Mouse (Mus musculus) liver, embryonic 16.5 days (tissue): Measurements from ENCODE around the gene Tedc1. TPM values are rescaled to one million over a fixed set of nuclear protein-coding genes. Genes with fewer than 3 reads are reported as not detected.

Source experiments
- ATAC-seq: fragments of 200-750 bp; cut with Nextera tagmentation; 2 replicates; pipeline ENCODE4 v1.8.0; 2017; ENCODE audit warnings: low read depth, mild to moderate bottlenecking, moderate number of reproducible peaks, moderate library complexity
- H3K27ac ChIP-seq: fragments of 300-500 bp; sonication (generic); 2 replicates; pipeline ENCODE4 v1.5.1; 2014; ENCODE audit warnings: mild to moderate bottlenecking, low read length
- H3K27me3 ChIP-seq: fragments of 300-500 bp; sonication (generic); 2 replicates; pipeline ENCODE4 v1.6.1; 2014; ENCODE audit warnings: low read depth, low read length, mixed read lengths; ENCODE audit not compliant: control insufficient read depth, insufficient read depth
- H3K36me3 ChIP-seq: fragments of 300-500 bp; sonication (generic); 2 replicates; pipeline ENCODE4 v1.6.1; 2014; ENCODE audit warnings: mild to moderate bottlenecking; ENCODE audit not compliant: control insufficient read depth, insufficient read depth
- H3K4me1 ChIP-seq: fragments of 300-500 bp; sonication (generic); 2 replicates; pipeline ENCODE4 v1.6.1; 2014; ENCODE audit warnings: low read depth, low read length, mixed read lengths; ENCODE audit not compliant: control insufficient read depth
- H3K4me2 ChIP-seq: fragments of 300-500 bp; sonication (generic); 2 replicates; pipeline ENCODE4 v1.6.1; 2014; ENCODE audit warnings: low read depth, low read length, mixed read lengths
- H3K4me3 ChIP-seq: fragments of 300-500 bp; sonication (generic); 2 replicates; pipeline ENCODE4 v1.5.1; 2014; ENCODE audit warnings: low read depth, mild to moderate bottlenecking, low read length
- H3K9ac ChIP-seq: fragments of 300-500 bp; sonication (generic); 2 replicates; pipeline ENCODE4 v1.6.1; 2014; ENCODE audit warnings: low read depth, low read length
- H3K9me3 ChIP-seq: fragments of 300-500 bp; sonication (generic); replicated peaks from 2 replicates; pipeline ENCODE4 v1.6.1; 2016; ENCODE audit warnings: low read length; ENCODE audit not compliant: control insufficient read depth
- WGBS: fragments of 180-500 bp; shearing (Covaris S2); extraction: QIAGEN DNeasy Blood & Tissue Kit; methylation state at CpG from one replicate; pipeline ENCODE4 v1.1.7; 2014; ENCODE audit not compliant: insufficient replicate concordance; 5-methylcytosine and 5-hydroxymethylcytosine counted together
- polyA plus RNA-seq: library from polyadenylated mRNA; unstranded; fragments of >200 nt; fragmentation: Nextera tagmentation; extraction: Ambion mirVana; gene quantifications from 2 replicates; pipeline ENCODE4 v1.2.1, GENCODE M21; 2015

The Tedc1 gene
- polyA plus RNA-seq, 1 experiment from 2014 or later = 9.1 TPM

DNA sequence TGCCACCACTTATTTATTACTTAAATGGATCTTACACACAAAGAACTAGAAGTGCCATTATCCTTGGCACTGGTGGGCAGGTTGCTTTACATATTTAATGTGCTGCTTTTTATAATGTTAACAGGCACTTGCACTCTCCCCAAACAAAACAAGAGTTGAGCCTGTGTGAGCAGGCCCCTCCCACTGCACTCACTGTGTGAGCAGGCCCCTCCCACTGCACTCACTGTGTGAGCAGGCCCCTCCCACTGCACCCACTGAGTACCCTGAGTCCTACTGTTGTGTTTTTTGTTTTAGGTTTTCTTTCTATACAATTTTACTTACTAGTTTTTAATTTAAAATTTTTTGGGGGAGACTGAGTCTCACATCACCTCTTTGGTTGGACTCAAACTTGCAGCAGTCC lies 45.8 kb downstream of the Tedc1 start:
- Histone ChIP-seq H3K36me3 (no peaks in the 10 kb centered on the region), H3K4me1 (no peaks in the 10 kb centered on the region), H3K4me2 (no peak overlapping the region), H3K27ac (no peak overlapping the region), H3K9ac (no peak overlapping the region), H3K4me3 (no peak overlapping the region), H3K27me3 (no peaks in the 10 kb centered on the region), H3K9me3 (no peaks in the 10 kb centered on the region)
- ATAC-seq = no peak

DNA sequence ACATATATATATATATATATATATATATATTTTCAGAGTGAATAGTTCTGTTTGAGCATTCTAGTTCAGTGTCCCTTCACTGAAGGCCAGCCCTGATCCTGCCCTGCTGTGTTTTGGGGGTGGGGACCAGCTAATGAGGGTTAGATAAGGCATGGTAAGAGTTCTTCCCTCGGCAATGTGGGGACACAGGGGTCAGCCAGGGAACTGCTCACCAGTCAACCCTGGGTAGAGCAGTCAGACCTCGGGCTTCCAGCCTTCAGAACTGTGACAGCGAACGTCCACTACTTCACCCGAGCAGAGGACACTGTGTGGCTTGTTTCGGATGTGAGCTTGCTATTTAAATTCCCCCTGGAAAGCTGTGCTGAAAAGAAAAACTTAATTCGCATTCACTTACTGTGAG lies 47.3 kb downstream of the Tedc1 start:
- no peak overlapping the region for H3K9ac ChIP-seq
- no peaks in the 10 kb centered on the region for H3K9me3 ChIP-seq
- WGBS = 62% methylated on average over 7 of the region's 7 CpGs
- H3K36me3 ChIP-seq = no peaks in the 10 kb centered on the region
- H3K27me3 ChIP-seq = no peaks in the 10 kb centered on the region
- no peak overlapping the region for H3K27ac ChIP-seq
- H3K4me1 ChIP-seq = no peaks in the 10 kb centered on the region
- ATAC-seq = no peak
- no peak overlapping the region for H3K4me3 ChIP-seq
- no peak overlapping the region for H3K4me2 ChIP-seq

DNA sequence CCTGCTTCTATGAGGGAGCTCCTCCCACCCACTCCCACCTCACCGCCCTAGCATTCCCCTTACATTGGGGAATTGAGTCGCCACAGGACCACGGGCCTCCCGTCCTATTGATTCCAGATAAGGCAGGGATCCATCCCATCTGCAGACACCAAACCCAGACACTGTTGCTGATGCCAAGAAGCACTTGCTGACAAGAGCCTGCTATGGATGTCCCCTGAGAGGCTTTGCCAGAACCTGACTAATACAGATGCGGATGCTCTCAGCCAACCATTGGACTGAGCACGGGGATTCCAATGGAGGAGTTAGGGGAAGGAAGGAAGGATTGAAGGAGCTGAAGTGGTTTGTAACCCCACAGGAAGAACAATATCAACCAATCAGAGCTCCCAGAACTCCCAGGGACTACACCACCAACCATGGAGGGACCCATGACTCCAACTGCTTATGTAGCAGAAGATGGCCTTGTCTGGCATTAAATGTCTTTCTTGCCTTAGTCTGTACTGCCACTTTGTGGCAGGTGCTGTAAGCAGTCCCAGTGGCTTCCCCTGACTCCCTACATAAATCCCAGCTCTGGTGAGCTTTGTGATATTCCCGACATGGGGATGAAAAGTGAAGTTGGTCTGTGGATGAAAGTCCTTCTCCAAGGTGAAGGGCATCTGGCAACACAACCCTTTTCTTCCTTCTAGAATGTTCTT lies 49.2 kb downstream of the Tedc1 start:
- WGBS = 67% methylated on average over 7 of the region's 7 CpGs
- ATAC-seq = no peak

DNA sequence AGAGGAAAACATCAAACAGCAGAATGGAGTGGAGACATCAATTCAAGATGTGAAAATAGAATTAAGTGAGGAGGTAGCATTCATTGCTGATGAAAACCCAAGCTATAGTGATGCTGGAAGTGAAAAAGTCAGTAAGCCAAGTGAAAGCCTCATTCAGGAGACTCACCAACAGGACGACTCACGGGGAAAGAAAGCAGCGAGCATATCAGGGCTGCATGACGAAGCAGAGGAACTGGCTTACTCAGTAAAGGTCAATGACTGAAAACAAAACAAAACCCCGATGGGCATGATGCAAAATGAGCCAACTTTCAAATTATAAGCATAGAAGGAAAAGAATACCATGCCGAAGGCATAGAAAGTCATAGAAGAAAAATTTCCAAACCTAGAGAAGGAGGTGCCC lies 51.5 kb downstream of the Tedc1 start:
- no peak overlapping the region for H3K9ac ChIP-seq
- no peak for ATAC-seq
- H3K4me2 ChIP-seq = no peak overlapping the region
- no peaks in the 10 kb centered on the region for H3K27me3 ChIP-seq
- no peak overlapping the region for H3K27ac ChIP-seq
- H3K4me3 ChIP-seq = no peak overlapping the region
- H3K9me3 ChIP-seq = no peaks in the 10 kb centered on the region
- no peaks in the 10 kb centered on the region for H3K4me1 ChIP-seq
- H3K36me3 ChIP-seq = no peaks in the 10 kb centered on the region
- WGBS = 53% methylated on average over 6 of the region's 6 CpGs

More for the DNA sequence above, 49.2 kb downstream of the Tedc1 start:
- Histone ChIP-seq H3K4me1 (no peaks in the 10 kb centered on the region), H3K36me3 (no peaks in the 10 kb centered on the region), H3K4me3 (no peak overlapping the region), H3K27ac (no peak overlapping the region), H3K27me3 (no peaks in the 10 kb centered on the region), H3K9ac (no peak overlapping the region), H3K4me2 (no peak overlapping the region), H3K9me3 (no peaks in the 10 kb centered on the region)

DNA sequence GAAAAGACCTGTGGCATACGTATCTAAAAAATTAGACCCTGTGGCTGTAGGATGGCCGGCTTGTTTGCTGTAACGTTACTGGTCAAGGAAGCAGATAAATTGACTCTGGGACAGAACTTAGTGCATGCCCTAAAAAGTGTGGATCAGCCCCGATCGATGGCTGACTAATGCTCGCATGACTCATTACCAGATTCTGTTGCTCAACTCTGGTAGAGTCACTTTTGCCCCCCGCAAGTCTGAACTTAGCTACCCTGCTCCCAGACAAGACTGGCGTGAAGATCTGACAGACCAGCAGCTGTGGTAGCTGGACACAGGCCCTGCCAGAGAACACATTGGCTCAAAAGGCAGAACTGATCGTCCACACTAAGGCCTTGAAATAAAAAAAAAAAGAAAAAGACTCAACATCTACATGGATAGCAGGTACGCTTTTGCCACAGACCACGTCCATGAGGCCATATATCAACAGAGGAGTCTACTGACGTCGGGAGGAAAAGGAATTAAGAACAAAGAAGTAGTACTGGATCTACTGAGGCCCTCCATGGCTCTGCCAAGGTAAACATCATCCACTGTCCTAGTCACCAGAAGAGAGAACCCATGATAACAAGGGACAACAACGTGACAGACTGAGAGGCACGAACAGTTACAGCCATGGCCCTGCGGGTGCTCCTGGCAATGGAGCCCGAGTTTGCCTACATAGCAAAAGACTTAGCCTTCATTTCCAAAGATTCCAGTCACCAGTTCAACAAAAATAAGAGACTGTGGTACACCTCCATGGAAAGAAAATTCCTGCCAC lies 54.6 kb downstream of the Tedc1 start:
- no peaks in the 10 kb centered on the region for H3K27me3 ChIP-seq
- no peak overlapping the region for H3K9ac ChIP-seq
- no peaks in the 10 kb centered on the region for H3K36me3 ChIP-seq
- no peaks in the 10 kb centered on the region for H3K9me3 ChIP-seq
- WGBS = 69% methylated on average over 17 of the region's 17 CpGs
- H3K27ac ChIP-seq = no peak overlapping the region
- H3K4me1 ChIP-seq = no peaks in the 10 kb centered on the region
- no peak for ATAC-seq
- H3K4me2 ChIP-seq = no peak overlapping the region
- no peak overlapping the region for H3K4me3 ChIP-seq

DNA sequence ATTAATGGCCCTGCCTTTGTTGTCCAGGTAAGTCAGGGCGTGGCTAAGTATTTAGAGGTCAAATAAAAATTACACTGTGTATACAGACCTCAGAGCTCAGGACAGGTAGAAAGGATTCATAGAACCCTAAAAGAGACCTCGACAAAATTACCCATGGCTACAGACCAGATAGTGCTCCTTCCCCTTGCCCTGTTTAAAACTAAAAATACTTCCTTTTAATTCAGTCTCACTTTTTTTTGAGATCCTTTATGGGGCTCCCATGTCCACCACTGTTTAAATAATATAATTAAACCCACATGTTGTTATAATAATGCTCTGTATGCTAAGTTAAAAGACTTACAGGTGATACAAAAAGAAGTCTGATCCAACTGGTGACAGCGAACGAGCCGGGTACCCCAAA lies 55.6 kb downstream of the Tedc1 start:
- ATAC-seq = no peak
- Histone ChIP-seq H3K4me2 (no peak overlapping the region), H3K4me3 (no peak overlapping the region), H3K9ac (no peak overlapping the region), H3K36me3 (no peaks in the 10 kb centered on the region), H3K9me3 (no peaks in the 10 kb centered on the region), H3K4me1 (no peaks in the 10 kb centered on the region), H3K27ac (no peak overlapping the region), H3K27me3 (no peaks in the 10 kb centered on the region)
- WGBS = 62% methylated on average over 5 of the region's 5 CpGs

DNA sequence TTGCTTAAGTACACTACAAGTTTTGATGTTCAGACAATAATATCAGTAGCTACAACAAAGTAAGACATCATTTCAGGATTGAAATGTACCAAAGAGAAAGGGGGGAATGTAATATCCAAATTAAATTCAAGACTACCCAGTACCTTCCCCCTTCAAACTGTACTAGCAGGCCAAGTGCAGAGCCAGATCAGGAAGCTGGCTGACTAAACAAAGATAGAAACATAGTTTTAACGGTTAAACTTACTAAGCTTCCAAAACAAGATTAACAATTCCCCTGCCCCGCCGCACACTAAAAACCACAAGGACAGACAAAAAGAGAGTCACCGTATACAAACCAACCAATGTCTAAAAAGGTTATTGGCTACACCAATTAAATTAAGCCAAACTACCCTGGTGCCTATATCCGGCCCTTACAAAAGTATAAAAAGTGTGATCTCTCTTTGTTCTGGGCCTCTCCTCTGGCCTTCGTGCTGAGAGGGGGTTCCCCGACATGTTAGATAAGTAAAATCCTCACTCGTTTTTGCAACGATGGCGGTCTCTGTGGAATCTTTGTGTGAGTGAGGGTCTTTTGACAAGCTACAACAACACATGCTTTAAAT lies 56.2 kb downstream of the Tedc1 start:
- Histone ChIP-seq H3K27me3 (no peaks in the 10 kb centered on the region), H3K36me3 (no peaks in the 10 kb centered on the region), H3K27ac (no peak overlapping the region), H3K4me3 (no peak overlapping the region), H3K4me1 (no peaks in the 10 kb centered on the region), H3K9ac (no peak overlapping the region), H3K4me2 (no peak overlapping the region), H3K9me3 (no peaks in the 10 kb centered on the region)
- no peak for ATAC-seq
- WGBS = 46% methylated on average over 10 of the region's 10 CpGs

DNA sequence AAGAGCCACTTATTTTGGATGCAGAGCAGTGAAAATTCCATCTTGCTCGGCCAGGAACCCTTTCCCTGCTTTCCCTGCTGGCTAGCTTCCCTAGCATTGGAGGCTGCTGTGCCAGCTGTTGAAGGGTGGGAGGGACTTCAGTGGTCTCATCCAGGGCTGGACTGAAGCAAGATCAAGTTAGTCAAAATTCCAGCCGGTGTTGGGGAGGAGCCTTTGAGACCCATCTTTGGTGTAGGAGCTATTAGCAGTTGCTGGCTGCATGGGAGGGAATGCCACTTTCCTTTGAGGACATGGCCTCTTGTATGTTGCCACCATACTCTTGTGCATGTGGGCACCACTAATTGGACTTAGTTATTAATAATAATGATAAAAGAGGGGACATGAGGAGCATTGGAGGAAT lies 57.0 kb downstream of the Tedc1 start:
- Histone ChIP-seq H3K27ac (no peak overlapping the region), H3K9ac (no peak overlapping the region), H3K4me2 (no peak overlapping the region), H3K36me3 (no peaks in the 10 kb centered on the region), H3K27me3 (no peaks in the 10 kb centered on the region), H3K4me3 (no peak overlapping the region), H3K4me1 (no peaks in the 10 kb centered on the region), H3K9me3 (no peaks in the 10 kb centered on the region)
- no peak for ATAC-seq
- WGBS = 51% methylated on average over 2 of the region's 2 CpGs
